Mouse (Mus musculus) gastrocnemius, adult 2 months (tissue): ENCODE results near the gene Vwa5b1. TPM values are rescaled to one million over a fixed set of nuclear protein-coding genes. Genes with fewer than 3 reads are reported as not detected.

ENCODE experiments used
- DNase-seq: peaks from one replicate; pipeline ENCODE4 v3.0.0; 2022
- H3K27ac ChIP-seq: fragments of 200-600 bp; 2 replicates; pipeline ENCODE4 v1.8.1; 2022; ENCODE audit warnings: mild to moderate bottlenecking
- H3K4me3 ChIP-seq: fragments of 200-600 bp; 2 replicates; pipeline ENCODE4 v1.8.1; 2022; ENCODE audit warnings: mild to moderate bottlenecking, moderate library complexity
- CTCF ChIP-seq: fragments of 200-600 bp; IDR thresholded peaks from 2 replicates; pipeline ENCODE4 v1.8.1; 2022; ENCODE audit warnings: antibody characterized with exemption, mild to moderate bottlenecking, moderate library complexity
- intact Hi-C: fragments of 180-260 bp; cut with DNase I; formaldehyde crosslinking; loops from one replicate; pipeline ENCODE4 v1.15.1; 2025
- total RNA-seq, 2 experiments: library from RNA; stranded (reverse); gene quantifications; 2 replicates each; pipeline ENCODE4 v1.2.3; 2021

Gene Vwa5b1
- total RNA-seq, 2 experiments from 2014 or later: not detected

GRCm38 (mm10) chr4:138636146-138636511, 445 bp upstream of the Vwa5b1 start:
- intact Hi-C loops: no loop called here
- H3K27ac ChIP-seq: no peak overlapping the region
- no peak for TF ChIP-seq CTCF
- no peak for DNase-seq
- no peak overlapping the region for H3K4me3 ChIP-seq

GRCm38 (mm10) chr4:138628256-138628655, 7.4 kb downstream of the Vwa5b1 start:
- no peak overlapping the region for H3K4me3 ChIP-seq
- no peak for TF ChIP-seq CTCF
- H3K27ac ChIP-seq: no peak overlapping the region
- DNase-seq: no peak
- intact Hi-C loops: no loop called here

- intact Hi-C loops: no loop called here
- no peak overlapping the region for H3K27ac ChIP-seq
- H3K4me3 ChIP-seq: no peak overlapping the region
- no peak for DNase-seq
- no peak for TF ChIP-seq CTCF
These were observed 21.2 kb downstream of the Vwa5b1 start for GRCm38 (mm10) chr4:138614454-138614853.

GRCm38 (mm10) chr4:138601926-138602325, 33.8 kb downstream of the Vwa5b1 start:
- no peak overlapping the region for H3K27ac ChIP-seq
- intact Hi-C loops: no loop called here
- H3K4me3 ChIP-seq: no peak overlapping the region
- no peak for TF ChIP-seq CTCF
- DNase-seq: no peak

GRCm38 (mm10) chr4:138597904-138598347, 37.8 kb downstream of the Vwa5b1 start:
- no peak for TF ChIP-seq CTCF
- peak; percentile 31 for DNase-seq
- Histone ChIP-seq H3K27ac (no peak overlapping the region), H3K4me3 (no peak overlapping the region)
- intact Hi-C loops: no loop called here

- intact Hi-C loops: no loop called here
- no peak for DNase-seq
These were observed 39.1 kb downstream of the Vwa5b1 start for GRCm38 (mm10) chr4:138596391-138597130.

GRCm38 (mm10) chr4:138584946-138585345, 50.7 kb downstream of the Vwa5b1 start:
- DNase-seq: no peak
- intact Hi-C loops: no loop called here
- TF ChIP-seq CTCF: no peak
- no peak overlapping the region for H3K4me3 ChIP-seq
- no peak overlapping the region for H3K27ac ChIP-seq

More at GRCm38 (mm10) chr4:138596391-138597130, 39.1 kb downstream of the Vwa5b1 start:
- no peak overlapping the region for H3K27ac ChIP-seq
- H3K4me3 ChIP-seq: no peak overlapping the region
- TF ChIP-seq CTCF: no peak

- no peak overlapping the region for H3K4me3 ChIP-seq
- intact Hi-C loops: no loop called here
- TF ChIP-seq CTCF: no peak
- no peak for DNase-seq
- H3K27ac ChIP-seq: no peak overlapping the region
These were observed 53.2 kb downstream of the Vwa5b1 start for GRCm38 (mm10) chr4:138582446-138582845.

GRCm38 (mm10) chr4:138578406-138578805, 57.3 kb downstream of the Vwa5b1 start:
- intact Hi-C loops: no loop called here
- Histone ChIP-seq H3K4me3 (no peak overlapping the region), H3K27ac (no peak overlapping the region)
- TF ChIP-seq CTCF: no peak
- DNase-seq: no peak

GRCm38 (mm10) chr4:138576661-138577060, 59.0 kb downstream of the Vwa5b1 start:
- DNase-seq: no peak
- Histone ChIP-seq H3K4me3 (no peak overlapping the region), H3K27ac (no peak overlapping the region)
- TF ChIP-seq CTCF: no peak
- intact Hi-C loops: no loop called here

- DNase-seq: no peak
- H3K27ac ChIP-seq: no peak overlapping the region
- TF ChIP-seq CTCF: no peak
- intact Hi-C loops: no loop called here
- no peak overlapping the region for H3K4me3 ChIP-seq
These were observed 60.7 kb downstream of the Vwa5b1 start for GRCm38 (mm10) chr4:138574800-138575606.

- DNase-seq: peak; percentile 25
- intact Hi-C loops: no loop called here
- H3K27ac ChIP-seq: no peak overlapping the region
- TF ChIP-seq CTCF: no peak
- H3K4me3 ChIP-seq: no peak overlapping the region
These were observed 65.8 kb downstream of the Vwa5b1 start for GRCm38 (mm10) chr4:138569928-138570327.

GRCm38 (mm10) chr4:138568275-138568674, 67.4 kb downstream of the Vwa5b1 start:
- DNase-seq: no peak
- no peak for TF ChIP-seq CTCF
- no peak overlapping the region for H3K4me3 ChIP-seq
- intact Hi-C loops: no loop called here
- H3K27ac ChIP-seq: no peak overlapping the region
